Mouse (Mus musculus): Measurements from ENCODE around the gene Ranbp3l. TPM values are rescaled to one million over a fixed set of nuclear protein-coding genes. Genes with fewer than 3 reads are reported as not detected.

The Ranbp3l gene
- total RNA-seq, 2 experiments from 2014 or later, result 7.8 to 11.8 TPM

- peak overlapping the region; percentile 92; the same call in 1 of the 2 replicates for H3K27ac ChIP-seq
- TF ChIP-seq CTCF (conservative IDR thresholded peaks at IDR 0.05), result no peak
- DNase-seq (ENCODE audit: low spot score in 2 of 2), result no peak
- peak overlapping the region; percentile 90 for H3K4me3 ChIP-seq
Observed at GRCm38 (mm10) chr15:9073067-9073608, 105.4 kb downstream of the Ranbp3l start.

GRCm38 (mm10) chr15:9073684-9074083 lies 105.9 kb downstream of the Ranbp3l start:
- Histone ChIP-seq H3K4me3 (peak overlapping the region; percentile 90; the same call in 1 of the 2 replicates), H3K27ac (peak overlapping the region; percentile 92)
- no peak for DNase-seq (ENCODE audit: low spot score in 2 of 2)
- no peak for TF ChIP-seq CTCF (conservative IDR thresholded peaks at IDR 0.05)

DNA sequence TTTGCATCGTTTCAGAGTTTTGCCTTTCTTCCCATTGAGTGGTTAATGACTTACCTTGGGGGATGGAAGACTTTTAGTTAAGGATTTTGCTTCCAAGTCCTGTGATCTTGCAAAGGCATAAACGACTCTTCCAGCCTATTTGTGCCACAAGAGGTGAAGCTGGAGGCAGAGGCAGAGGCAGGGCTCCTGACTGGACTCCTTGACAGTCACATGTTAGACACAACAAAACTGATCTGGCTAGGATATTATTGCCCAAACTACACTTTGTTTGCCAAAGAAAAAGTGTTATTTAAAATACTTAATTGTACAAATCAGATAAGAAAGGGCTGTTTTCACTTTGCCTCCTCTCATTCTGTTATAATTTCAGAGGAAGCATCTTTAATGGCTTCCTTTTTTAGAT lies 106.4 kb downstream of the Ranbp3l start:
- Histone ChIP-seq H3K27ac (no peak overlapping the region; the same call in 1 of the 2 replicates), H3K4me3 (no peak overlapping the region)
- TF ChIP-seq CTCF (conservative IDR thresholded peaks at IDR 0.05), result no peak
- DNase-seq (ENCODE audit: low spot score in 2 of 2), result no peak

GRCm38 (mm10) chr15:9074671-9075070 lies 106.9 kb downstream of the Ranbp3l start:
- Histone ChIP-seq H3K27ac (no peak overlapping the region), H3K4me3 (no peak overlapping the region)
- no peak for TF ChIP-seq CTCF (conservative IDR thresholded peaks at IDR 0.05)
- no peak for DNase-seq (ENCODE audit: low spot score in 2 of 2)

- no peak for TF ChIP-seq CTCF (conservative IDR thresholded peaks at IDR 0.05)
- no peak overlapping the region for H3K4me3 ChIP-seq
- DNase-seq (ENCODE audit: low spot score in 2 of 2), result no peak
- peak overlapping the region; percentile 28; the same call in 1 of the 2 replicates for H3K27ac ChIP-seq
Observed at GRCm38 (mm10) chr15:9075608-9076200, 108.0 kb downstream of the Ranbp3l start.

- Histone ChIP-seq H3K4me3 (no peak overlapping the region), H3K27ac (0 out of 2 replicates have a peak overlapping the region, but pooled peaks have one; percentile 43)
- no peak for DNase-seq (ENCODE audit: low spot score in 2 of 2)
- no peak for TF ChIP-seq CTCF (conservative IDR thresholded peaks at IDR 0.05)
Observed at GRCm38 (mm10) chr15:9078481-9079300, 110.9 kb downstream of the Ranbp3l start.

- Histone ChIP-seq H3K27ac (no peak overlapping the region), H3K4me3 (no peak overlapping the region)
- no peak for TF ChIP-seq CTCF (conservative IDR thresholded peaks at IDR 0.05)
- no peak for DNase-seq (ENCODE audit: low spot score in 2 of 2)
Observed at GRCm38 (mm10) chr15:9079626-9080025, 111.9 kb downstream of the Ranbp3l start.

- Histone ChIP-seq H3K27ac (no peak overlapping the region), H3K4me3 (no peak overlapping the region)
- no peak for DNase-seq (ENCODE audit: low spot score in 2 of 2)
- TF ChIP-seq CTCF (conservative IDR thresholded peaks at IDR 0.05), result no peak
Observed at GRCm38 (mm10) chr15:9080206-9080605, 112.5 kb downstream of the Ranbp3l start.

GRCm38 (mm10) chr15:9081294-9081693 lies 113.5 kb downstream of the Ranbp3l start:
- TF ChIP-seq CTCF (conservative IDR thresholded peaks at IDR 0.05), result no peak
- H3K4me3 ChIP-seq, result no peak overlapping the region
- no peak overlapping the region for H3K27ac ChIP-seq
- no peak for DNase-seq (ENCODE audit: low spot score in 2 of 2)

DNA sequence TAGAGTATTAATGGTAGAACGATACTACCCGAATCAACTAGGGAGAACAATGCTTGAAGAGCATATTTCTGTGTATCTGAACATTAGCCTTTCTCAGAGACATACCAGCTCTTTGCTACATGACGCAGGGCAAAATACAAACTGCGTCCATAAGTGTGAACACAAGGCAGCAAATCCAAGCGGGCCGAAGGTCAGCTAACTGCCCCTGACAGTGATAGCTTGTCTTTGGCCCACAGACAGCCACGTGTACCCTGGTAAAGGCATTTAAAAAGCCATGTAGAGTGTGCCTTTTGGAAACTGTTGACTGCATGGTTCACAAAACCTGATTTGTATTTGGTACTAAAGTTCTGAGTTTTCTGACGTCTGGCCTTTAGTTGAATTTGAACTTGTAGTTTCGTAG lies 115.0 kb downstream of the Ranbp3l start:
- DNase-seq (ENCODE audit: low spot score in 2 of 2), result no peak
- Histone ChIP-seq H3K4me3 (no peak overlapping the region), H3K27ac (no peak overlapping the region)
- no peak for TF ChIP-seq CTCF (conservative IDR thresholded peaks at IDR 0.05)

GRCm38 (mm10) chr15:9086813-9087212 lies 119.1 kb downstream of the Ranbp3l start:
- no peak for DNase-seq (ENCODE audit: low spot score in 2 of 2)
- no peak for TF ChIP-seq CTCF (conservative IDR thresholded peaks at IDR 0.05)
- Histone ChIP-seq H3K27ac (peak overlapping the region; percentile 57; the same call in 1 of the 2 replicates), H3K4me3 (no peak overlapping the region)

GRCm38 (mm10) chr15:9087421-9087820 lies 119.7 kb downstream of the Ranbp3l start:
- H3K27ac ChIP-seq, result peak overlapping the region; percentile 57; the same call in 1 of the 2 replicates
- TF ChIP-seq CTCF (conservative IDR thresholded peaks at IDR 0.05), result no peak
- DNase-seq (ENCODE audit: low spot score in 2 of 2), result no peak

More at GRCm38 (mm10) chr15:9087421-9087820, 119.7 kb downstream of the Ranbp3l start:
- H3K4me3 ChIP-seq, result no peak overlapping the region

Measured in layer of hippocampus, adult 2 months (tissue).